Mouse (Mus musculus): ENCODE results near the gene Lats1. TPM values are rescaled to one million over a fixed set of nuclear protein-coding genes. Genes with fewer than 3 reads are reported as not detected.
"Not testable (repeated sequence)": the region's sequence is repeated elsewhere in the genome, so short reads cannot be mapped to it uniquely, and the experiment has no call there.

Lats1 gene
- polyA plus RNA-seq, 1 experiment = 17.7 TPM

DNA sequence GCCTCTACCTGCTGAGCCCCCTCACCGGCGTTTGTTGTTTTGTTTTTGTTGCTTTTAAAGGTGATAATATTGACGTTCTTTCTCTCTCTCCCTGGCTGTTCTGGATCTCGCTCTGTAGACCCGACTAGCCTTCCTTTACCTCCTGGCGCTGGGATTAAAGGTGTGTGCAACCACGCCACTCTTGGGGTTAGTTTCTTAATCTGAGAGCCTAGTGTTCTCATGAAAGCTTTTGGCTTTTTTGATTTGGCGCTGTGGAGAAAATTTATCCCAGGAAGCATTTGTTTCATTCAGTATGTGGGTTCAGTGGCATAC is 45.4 kb downstream of the Lats1 start:
- DNase-seq (ENCODE audit: low read depth) = peak; percentile 27

DNA sequence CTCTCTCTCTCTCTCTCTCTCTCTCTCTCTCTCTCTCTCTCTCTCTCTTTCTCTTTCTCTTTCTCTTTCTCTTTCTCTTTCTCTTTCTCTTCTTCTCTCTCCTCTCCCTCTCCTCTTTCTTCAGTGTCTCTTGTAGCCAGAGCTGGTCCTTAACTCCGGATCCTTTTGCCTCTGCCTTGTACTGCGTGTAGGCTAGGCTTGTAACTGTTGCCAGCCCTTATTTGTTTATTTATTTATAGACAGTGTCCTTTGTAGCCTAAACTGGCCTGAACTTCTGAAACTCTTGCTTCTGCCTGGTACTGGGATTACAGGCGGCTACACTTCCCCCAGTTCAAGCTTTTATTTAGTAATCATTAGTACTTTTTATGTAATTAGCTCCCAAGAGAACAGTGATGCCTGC is 46.0 kb downstream of the Lats1 start:
- no peak for DNase-seq (ENCODE audit: low read depth)

DNA sequence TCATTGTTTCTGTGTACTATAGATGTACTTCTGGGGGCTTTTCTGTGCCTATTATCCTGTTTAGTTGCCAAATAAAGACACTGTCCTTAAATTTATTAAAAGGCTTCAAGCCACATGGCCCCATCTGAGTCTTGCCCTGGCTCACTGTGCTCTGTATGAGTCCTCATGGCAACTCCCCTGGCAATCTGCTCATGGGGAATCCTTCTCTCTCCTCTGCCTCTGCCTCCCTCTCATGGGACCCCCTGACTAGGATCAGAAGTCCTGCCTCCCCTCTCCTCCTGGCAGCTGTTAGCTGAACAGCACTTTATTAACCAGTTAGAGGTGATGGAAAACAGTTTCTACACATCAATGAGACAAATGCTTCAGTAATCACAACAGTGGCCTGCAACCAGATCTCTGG is 50.6 kb downstream of the Lats1 start:
- no peak for DNase-seq (ENCODE audit: low read depth)

DNA sequence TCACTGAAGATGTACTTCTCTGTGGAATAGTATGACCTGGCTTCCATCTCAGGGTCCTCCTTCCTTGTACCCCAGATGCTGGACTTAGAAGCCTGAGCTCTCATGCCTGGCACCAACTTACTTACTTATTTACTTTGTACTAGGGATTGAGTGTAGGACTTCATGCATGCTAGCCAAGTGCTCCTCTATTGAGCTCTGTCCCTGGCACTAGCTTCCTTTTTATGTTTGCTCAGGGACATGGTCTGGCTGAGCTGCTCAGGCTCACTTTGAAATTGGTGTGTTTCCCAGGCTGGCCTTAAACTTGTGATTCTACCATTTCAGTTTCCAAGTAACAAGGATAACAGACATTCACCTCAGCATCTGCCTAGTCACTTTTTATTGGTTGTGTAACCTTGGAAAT is 56.1 kb downstream of the Lats1 start:
- DNase-seq (ENCODE audit: low read depth) = no peak

DNA sequence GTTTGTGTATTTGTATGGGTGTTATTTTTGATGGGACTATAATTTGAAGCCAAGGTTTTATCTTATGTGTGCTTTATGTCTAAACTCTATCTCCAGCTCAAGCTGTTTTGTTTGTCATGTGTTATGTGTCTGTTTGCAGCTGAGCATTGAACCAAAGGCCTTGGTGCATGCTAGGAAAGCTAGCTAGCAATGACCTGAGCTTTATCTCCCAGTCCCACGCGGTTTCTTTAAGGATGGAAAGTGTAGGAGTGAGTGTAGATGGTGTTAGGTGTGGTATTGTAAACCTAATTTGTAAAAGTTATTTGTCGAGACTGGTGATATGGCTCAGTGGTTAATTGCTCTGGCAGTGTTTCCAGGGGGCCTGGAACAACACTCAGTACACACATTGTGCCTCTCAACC is 56.9 kb downstream of the Lats1 start:
- DNase-seq (ENCODE audit: low read depth) = no peak

DNA sequence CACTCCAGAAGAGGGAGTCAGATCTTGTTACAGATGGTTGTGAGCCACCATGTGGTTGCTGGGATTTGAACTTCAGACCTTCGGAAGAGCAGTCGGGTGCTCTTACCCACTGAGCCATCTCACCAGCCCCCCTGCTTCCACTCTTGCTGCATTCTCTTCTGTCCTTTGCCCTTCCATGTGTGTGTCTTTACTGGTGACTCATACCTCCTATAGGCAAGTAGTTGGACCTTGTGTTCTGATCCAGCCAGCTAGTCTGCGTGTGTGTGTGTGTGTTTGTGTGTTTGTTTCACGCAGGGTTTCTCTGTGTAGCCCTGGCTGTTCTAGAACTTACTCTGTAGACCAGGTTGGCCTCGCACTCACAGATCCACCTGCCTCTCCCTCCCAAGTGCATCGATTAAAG is 64.5 kb downstream of the Lats1 start:
- DNase-seq (ENCODE audit: low read depth) = not testable (repeated sequence)

DNA sequence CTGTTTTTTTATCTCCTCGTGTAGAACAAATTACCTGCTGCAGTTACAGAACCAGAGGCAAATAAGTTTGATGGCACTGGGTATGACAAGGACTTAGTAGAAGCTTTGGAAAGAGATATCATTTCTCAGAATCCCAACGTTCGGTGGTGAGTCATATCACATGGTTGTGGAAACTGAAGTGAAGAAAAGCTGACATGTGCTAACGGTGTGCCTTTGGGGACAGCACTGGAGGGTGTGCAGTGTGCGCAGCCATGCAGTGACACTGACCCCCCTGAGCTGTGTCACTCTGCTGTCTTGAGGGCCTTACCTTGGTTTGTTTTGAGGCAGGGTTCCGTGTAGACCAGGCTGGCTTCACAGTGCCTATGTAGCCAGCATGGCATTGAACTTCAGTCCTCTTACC is 67.7 kb downstream of the Lats1 start:
- DNase-seq (ENCODE audit: low read depth) = no peak

DNA sequence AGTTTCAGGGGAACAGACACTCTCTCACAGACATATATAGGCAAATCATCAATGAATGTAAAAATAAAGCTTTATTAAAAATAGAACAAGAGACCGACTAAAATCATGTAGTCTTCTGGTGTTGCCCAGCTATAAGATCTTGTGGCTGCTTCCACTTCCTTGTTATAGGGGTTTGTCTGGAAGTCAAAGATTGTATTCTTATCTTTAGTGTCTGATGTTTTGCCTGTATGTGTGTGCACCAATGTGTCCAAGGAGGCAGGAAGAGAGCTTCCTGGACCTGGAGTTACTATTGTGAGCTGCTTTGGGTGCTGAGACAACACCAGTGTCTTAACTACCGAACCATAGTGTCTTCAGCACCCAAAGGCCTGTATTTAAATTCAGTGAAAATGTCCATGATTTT is 76.5 kb downstream of the Lats1 start:
- DNase-seq (ENCODE audit: low read depth) = no peak

Other genes with a start within 250 kb of the Lats1 start
- 0.42 and 1.3 TPM in 2 replicates for gene Ulbp1, start 207.6 kb upstream of the Lats1 start, polyA plus RNA-seq (2012; rRNA removed)
- gene Lrp11, start 91.4 kb upstream of the Lats1 start, polyA plus RNA-seq (2012; rRNA removed) = 3.8 and 4.0 TPM in 2 replicates
- 8.3 and 8.4 TPM in 2 replicates for gene Nup43, start 13.7 kb upstream of the Lats1 start, polyA plus RNA-seq (2012; rRNA removed)
- 31.3 and 36.0 TPM in 2 replicates for gene Pcmt1, start 78 bp upstream of the Lats1 start, polyA plus RNA-seq (2012; rRNA removed)
- 4.1 and 6.0 TPM in 2 replicates for gene Katna1, start 44.8 kb downstream of the Lats1 start, polyA plus RNA-seq (2012; rRNA removed)
- 61.1 and 63.9 TPM in 2 replicates for gene Ginm1, start 111.6 kb downstream of the Lats1 start, polyA plus RNA-seq (2012; rRNA removed)
- 7.9 and 9.5 TPM in 2 replicates for gene Ppil4, start 111.7 kb downstream of the Lats1 start, polyA plus RNA-seq (2012; rRNA removed)
- gene Zc3h12d, start 151.3 kb downstream of the Lats1 start, polyA plus RNA-seq (2012; rRNA removed) = 1.2 and 1.4 TPM in 2 replicates

Data from gonadal fat pad, adult 2 months (tissue).